Mouse (Mus musculus): ENCODE measurements at regions not wholly inside any gene's neighbourhood (a gene's known extent, or its start where the extent isn't known, plus 50 kb on each side); places are given as distances from the start of the nearest gene placed in this dataset.
A peak's percentile ranks its signal among the peaks of the same experiment; 100 is the strongest.

DNA sequence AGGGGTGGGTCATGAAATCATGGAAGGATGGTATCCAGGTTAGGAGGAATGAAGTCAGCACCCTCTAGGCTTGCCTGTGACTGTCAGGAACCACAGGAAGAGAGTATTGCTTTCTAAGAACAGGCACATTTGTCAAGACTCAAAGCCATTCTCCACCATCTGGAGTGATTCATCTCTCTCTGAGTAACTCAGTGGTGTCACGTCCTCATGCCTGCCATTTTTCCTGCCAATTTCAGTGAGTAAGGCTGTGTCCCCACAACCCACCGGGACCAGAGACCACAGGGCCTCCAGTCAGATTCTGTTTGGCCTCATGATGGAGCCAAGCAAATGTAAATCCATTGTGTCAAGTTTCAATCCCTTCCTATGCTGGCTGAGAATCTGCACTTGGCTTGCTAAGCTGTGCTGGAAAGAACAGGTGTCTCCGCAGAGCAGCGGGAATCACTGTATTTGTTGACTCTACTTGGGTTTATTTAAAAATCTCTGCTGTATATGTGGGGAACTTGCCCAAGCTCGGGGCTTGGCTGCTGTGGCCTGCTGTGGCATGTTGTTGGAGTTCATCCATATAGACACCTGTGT is 230.0 kb upstream of the Mki67 start:
- ATAC-seq (replicated peaks; ENCODE audit: low read depth, poor library complexity, severe bottlenecking): no peak

DNA sequence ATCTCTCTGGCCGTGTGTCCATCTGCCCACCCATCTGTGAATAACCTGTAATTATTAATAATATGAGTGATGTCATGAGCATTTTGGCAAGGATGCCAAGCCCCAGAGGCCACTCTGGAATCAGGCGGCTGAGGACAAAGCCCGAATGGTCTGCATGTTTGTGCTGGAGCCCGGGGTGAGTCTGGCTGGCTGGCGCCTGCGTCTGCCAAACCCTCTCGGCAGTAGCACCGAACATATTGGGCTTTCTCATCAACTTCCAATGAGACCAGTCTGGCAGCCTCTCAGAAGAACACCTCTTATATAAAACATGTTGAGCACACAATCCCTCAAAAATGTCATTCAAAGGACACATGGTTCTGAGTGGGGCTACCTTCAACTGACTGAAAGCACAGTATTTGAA is 244.9 kb upstream of the Mki67 start:
- ATAC-seq (replicated peaks; ENCODE audit: low read depth, poor library complexity, severe bottlenecking): no peak

DNA sequence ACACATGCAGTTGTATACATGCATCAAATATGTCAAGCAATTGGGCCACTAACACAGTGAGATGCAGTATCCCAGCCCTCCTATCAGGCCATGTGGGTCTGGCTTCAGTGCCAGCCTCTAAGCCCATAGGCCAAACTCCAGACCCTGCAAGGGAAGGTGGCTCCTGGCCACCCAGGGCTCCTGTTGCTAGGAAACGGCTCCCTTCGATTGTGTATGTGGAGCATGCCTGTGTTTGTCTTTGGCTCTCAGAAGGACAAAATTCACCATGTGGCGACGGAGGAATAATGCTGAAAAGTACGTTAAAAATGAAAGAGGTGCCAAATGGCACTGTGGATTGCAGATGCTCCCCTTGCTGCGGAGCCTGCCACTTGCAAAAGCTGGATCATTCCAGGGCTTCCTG is 249.4 kb upstream of the Mki67 start:
- ATAC-seq (replicated peaks; ENCODE audit: low read depth, poor library complexity, severe bottlenecking): no peak

DNA sequence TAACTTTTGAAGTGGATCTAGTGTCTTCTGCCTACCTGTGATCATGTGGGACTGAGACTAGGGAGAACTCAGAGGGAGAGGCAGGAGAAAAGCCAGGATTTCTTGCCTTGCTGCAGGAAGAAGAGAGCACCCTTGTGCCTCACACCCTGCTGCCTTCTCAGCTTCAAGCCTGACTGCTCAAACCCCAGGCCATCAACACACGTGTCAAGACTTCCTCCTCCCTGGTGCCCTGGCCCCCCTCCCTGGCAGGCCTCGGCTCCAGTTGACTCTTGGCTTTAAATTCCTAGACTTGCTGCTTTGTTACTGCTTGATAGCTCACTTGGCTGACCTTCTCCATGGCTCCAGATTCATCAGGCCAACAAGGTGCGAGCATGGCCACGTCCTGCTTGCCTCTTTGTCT is 250.1 kb upstream of the Mki67 start:
- no peak for ATAC-seq (replicated peaks; ENCODE audit: low read depth, poor library complexity, severe bottlenecking)

DNA sequence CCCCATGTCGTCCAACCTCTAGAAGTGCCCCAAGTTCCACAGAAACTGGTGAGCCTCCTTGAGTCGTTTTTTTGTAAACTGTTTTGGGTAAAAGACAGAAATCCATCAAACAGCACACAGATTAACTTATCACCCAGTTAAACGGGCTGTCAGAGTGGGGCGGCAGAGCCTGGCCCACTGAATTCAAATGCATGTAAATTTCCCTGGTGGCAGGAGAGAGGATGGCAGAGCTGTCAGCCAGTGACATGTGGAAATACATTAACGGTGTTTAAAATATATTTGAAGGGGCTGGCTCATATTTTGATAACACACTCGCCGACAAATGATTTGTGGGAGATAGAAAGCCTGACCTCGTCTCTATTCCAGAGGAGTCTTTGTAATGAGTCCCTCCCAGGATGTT is 252.5 kb upstream of the Mki67 start:
- ATAC-seq (replicated peaks; ENCODE audit: low read depth, poor library complexity, severe bottlenecking): no peak

DNA sequence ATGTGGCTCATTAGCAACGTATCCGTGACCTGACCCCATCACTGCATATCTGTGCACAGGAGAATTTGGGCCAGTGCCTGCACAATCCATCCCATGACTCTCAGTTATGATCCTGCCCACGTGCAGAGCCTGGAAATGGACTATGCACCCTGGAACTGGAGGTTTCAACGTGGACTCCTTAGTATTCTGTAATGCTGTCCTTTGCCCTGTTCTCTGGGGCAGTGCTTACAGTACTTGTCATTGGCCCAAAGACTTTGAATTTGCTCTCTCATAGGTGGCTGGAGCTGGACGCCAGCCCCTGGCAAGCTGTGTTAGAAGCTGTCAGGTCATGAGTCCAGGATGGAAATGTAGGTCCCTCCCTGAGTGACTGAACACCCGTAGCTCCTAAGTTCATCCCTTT is 269.9 kb upstream of the Mki67 start:
- no peak for ATAC-seq (replicated peaks; ENCODE audit: low read depth, poor library complexity, severe bottlenecking)

DNA sequence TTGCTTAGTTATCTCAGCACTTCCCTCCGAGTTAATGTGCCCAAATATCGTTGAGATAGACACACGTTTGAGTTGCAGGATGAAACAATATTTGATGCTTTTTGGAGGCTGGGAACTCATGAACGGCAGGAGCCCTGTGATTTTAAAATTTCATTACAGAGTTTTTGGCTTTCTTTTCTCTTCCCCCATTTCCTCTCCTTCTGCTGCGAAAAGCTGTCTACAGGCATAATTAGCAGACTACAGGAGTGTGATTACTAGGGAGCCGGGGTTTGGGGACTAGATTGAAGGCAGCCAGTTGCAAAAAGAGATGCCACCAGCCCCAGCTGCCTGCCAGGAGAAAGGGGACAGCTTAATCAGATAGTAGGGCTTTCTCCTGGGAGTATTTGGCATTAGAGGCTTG is 274.2 kb upstream of the Mki67 start:
- no peak for ATAC-seq (replicated peaks; ENCODE audit: low read depth, poor library complexity, severe bottlenecking)

DNA sequence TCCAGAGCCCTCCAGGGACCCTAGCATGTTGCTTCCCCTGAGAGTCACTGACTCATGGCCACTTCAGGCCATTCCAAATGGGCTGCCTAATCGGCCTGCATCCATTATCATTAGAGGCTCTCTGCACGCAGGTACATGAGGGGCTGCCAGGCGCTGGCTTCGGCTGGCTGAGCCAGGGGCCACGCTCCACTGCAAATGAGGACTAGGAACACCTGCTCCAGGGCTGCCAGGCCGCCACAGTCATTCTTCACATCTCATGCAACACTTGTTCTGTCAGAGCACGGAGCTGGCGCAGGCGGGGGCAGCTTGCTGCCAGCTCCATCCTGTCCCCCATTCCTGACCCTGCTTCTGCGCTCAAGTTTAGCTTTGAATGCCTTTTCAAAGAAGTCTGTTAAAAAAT is 280.7 kb upstream of the Mki67 start:
- ATAC-seq (replicated peaks; ENCODE audit: low read depth, poor library complexity, severe bottlenecking): no peak

DNA sequence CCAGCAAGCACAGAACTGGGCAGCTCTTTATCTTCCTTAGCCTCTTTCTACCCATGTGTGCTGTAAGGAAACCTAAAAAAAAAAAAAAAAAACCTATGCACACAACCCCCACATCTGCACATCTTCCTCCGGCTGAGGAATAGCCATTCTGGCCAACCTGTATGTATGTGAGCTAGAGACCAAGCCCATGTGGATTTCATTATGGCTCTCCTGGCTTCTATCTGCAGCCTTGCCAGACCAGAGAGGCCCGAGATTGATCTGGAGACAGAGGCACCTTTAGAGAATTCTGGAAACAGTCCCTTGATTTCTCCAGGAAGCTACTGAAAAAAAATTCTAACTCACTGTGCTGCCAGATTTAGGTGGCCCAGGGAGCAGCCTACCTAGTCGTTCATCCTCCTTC is 281.5 kb upstream of the Mki67 start:
- ATAC-seq (replicated peaks; ENCODE audit: low read depth, poor library complexity, severe bottlenecking): no peak

DNA sequence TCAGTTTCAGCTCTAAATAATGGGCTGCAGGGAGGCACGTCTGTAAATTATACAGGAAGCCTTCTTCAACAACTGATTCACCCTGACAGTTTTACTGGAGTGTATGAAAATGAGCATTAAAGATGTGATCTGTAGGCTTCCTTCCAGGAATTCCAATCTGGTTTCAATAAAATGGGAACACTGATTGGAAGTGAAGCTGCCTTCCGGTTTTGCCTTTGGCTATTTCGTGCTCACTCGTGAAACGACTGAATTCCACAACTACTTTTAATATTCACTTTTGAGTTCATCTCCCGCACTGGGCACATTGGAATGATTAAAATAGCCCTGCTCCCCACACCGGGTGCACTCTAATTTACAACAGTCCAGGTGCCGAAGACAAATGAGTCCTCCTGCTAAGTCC is 286.2 kb upstream of the Mki67 start:
- no peak for ATAC-seq (replicated peaks; ENCODE audit: low read depth, poor library complexity, severe bottlenecking)

DNA sequence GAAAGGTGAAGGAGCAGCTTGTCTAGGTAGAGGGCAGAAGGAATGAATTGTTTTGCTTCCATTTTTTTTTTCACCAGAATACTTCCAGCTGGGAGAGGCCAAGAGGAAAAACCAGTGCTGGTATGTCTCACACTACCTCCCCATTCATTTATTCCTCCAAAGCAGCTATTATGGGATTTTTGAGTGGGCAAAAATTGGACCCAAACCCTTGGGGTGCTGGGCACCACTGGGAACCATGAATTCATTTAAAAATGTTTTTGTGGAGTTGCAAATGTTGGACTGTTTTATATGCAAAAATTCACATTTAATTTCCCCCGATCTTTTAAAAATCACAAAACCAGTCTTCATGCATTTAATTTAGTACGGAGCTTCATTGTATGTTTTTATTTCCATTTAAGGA is 287.1 kb upstream of the Mki67 start:
- no peak for ATAC-seq (replicated peaks; ENCODE audit: low read depth, poor library complexity, severe bottlenecking)

DNA sequence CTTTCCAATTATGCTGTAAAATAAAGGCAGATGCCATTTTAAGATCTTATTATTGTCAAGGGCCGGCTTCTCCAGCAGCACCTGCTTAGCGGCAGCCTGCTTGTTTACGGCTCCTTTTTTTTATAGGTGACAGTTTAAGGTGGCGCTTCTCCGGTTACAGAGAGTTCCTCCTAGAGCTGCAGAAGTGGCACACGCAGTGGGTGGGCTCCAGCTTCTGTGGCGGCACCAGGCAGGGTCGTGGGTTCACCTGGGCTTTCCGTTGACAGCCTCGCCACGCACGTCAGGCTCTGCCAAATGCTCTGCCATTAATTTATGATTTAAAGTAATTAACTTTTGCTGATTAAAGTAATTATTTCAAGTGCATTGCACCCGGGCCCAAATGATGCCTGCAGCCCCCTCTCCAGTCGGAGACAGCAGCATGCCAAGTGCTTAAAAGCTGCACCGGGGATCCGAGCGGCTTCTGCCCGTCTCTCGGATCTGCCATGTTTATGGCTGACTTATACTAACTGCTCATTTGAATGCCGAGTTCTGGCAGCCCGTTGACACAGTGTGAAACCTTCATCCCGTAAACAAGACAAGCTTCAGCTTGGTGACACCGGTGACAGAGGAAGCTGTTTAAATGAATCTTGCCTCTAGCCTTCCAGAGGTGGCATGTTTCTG is 291.8 kb upstream of the Mki67 start:
- ATAC-seq (replicated peaks; ENCODE audit: low read depth, poor library complexity, severe bottlenecking): no peak

DNA sequence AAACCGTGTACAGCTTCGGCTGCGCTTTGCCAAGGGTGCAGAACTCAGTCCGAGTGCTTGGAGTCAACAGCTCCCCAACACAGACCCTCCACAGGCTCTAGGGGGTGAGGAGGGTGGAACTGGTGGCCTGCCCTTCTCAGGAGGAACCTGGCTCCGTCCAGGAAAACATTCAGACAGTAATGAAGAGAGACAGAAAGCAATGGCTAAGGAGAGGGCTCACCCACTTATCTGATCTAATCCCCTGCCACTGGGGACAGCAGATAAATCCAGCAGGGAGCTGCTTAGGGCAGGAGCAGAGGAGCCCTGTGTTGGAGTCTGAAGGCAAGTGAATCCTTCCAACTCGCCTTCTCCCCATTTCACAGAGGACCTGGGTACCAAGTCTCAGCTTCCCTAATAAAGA is 292.3 kb upstream of the Mki67 start:
- ATAC-seq (replicated peaks; ENCODE audit: low read depth, poor library complexity, severe bottlenecking): no peak

DNA sequence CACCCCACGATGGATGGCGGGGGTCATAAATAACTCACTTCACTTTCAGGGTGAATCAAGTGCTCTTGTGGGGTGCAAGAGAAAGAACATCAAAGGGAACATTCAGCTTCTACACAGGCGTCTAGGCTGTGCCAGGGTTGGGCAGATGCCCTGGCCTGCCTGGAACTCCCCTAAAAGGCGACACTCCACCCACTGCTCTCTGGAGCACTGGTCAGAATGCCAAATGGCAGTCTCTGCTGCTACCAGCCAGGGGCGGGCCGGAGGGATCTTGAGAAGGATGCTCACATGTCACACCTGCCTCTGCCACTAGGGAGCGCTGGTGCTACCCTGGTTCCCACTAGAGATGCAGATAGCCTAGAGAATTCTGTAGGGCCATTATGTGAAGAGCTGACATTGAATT is 293.9 kb upstream of the Mki67 start:
- 0 out of 2 replicates have a peak, but pooled peaks have one; percentile 54 for ATAC-seq (replicated peaks; ENCODE audit: low read depth, poor library complexity, severe bottlenecking)

DNA sequence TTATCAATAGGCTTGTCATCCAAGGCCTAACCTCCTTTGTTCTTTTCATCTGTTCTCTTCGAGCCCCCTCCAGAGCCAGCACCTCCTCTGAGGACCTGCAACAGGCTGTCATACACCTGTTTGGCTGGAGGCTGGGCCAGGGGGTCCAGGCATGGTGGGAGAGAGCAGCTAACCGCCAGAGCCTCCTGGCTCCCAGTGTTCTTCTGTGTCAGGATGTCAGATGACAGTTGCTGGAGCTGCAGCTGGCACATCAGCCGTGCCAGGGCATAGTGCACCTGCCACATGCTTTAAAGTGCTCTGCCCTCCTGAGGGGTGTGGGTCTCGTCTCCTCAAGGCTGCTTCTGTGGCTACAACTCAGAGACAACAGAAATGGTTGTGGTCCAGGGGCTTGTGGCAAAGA is 298.5 kb upstream of the Mki67 start:
- no peak for ATAC-seq (replicated peaks; ENCODE audit: low read depth, poor library complexity, severe bottlenecking)

DNA sequence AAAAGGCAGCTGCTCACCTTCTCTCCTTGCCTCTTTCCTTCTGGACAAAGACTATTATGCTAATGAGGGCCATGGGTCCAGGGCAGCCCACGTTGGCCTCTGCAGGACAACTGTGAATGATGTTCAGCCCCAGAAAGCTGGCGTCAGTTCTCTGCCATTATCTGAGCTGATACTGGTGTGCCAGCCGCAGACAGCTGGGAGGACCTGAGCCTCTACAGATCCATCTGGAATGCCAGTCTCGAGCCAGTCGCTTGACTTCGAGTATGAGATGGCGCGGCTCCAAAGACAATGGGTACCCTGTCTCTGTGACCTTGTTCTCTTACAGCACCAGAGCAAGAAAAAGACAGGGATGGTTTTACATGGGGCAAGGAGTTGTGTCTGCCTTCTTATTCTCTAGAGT is 300.8 kb upstream of the Mki67 start:
- no peak for ATAC-seq (replicated peaks; ENCODE audit: low read depth, poor library complexity, severe bottlenecking)

DNA sequence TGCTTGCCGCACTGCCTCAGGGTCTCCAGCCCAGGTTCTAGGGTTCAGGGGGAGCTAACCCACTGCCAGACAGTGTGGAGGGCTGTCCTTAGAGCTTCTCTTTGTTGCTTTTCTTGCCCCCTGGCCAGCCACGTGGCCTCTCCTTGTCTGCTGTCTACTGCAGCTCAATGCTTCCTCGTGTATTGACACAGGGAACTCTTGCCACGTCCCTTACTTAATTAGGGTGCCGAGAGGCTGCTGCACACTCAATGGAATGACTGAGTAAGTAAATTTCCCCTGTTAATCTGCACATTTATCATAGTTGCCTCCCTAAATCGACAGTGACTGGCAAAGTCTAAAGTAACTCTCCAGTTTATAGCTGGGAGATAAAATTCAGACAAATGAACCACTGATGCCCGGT is 304.4 kb upstream of the Mki67 start:
- no peak for ATAC-seq (replicated peaks; ENCODE audit: low read depth, poor library complexity, severe bottlenecking)

DNA sequence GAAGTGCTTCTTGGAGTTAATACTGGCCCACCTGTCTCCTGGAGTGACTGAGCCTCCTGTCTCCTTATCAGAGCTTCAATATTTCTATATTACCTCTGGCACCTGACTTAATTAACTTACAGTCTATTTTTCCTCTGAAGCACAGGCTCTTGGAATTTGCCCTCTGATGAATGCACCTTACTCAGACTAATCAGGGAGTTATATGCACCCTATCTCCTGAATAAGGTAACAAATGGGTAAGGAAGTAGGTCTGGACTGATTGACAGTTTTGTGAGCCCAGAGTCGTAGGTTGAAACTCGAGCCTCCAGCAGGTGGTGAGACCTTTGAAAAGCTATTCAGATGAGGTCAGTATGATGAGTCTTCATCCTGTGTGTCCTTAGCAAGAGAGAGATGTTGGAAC is 304.9 kb upstream of the Mki67 start:
- no peak for ATAC-seq (replicated peaks; ENCODE audit: low read depth, poor library complexity, severe bottlenecking)

DNA sequence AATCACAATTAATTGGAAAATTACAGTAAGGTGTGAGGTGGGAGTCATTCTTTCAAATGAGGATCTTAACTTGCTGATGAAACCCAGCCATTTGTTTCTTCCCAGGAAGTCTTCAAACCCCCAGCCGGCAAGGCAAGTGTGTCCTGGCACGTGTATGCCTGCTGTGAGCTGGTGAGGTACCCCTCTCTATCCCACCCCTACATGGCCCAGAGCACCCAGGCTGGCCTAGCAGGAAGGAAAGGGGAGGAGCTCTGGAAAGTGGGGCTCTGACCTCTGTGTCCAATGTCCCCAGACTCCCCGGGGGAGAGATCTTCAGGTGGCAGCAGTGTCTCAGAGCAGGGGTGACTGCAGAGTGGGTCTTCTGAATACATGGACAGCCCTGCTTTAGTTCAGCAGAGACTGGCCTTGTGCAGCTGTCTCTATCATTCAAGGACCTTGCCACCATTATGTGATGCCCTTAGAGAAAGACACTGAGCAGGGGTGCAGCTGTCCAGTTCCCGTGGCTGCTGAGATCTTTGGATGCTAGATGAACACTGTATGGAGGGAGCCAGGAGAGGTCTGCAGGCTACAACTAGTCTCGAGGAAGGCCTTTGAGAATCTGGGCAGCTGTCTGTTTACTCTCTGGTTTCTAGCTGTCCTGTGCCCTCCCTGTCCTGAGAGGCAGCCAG is 306.8 kb upstream of the Mki67 start:
- no peak for ATAC-seq (replicated peaks; ENCODE audit: low read depth, poor library complexity, severe bottlenecking)

DNA sequence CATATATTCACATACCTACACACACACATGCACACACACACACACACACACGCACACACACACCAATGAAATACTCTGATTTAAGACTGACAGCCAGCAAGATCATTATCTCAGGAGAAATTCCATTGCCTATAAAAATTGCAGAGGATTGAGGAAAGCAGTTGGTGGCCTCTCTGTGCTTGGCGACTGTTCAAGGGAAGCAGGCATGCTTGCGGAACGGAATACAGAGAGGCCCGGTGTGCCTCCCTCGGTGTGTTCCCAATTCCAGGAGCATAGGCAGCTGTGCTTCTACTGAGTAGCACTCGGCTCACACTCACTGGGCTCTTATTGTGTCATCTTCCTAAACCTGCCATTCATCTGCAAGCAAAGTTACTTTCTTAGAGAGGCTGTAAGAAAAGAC is 310.3 kb upstream of the Mki67 start:
- ATAC-seq (replicated peaks; ENCODE audit: low read depth, poor library complexity, severe bottlenecking): no peak

DNA sequence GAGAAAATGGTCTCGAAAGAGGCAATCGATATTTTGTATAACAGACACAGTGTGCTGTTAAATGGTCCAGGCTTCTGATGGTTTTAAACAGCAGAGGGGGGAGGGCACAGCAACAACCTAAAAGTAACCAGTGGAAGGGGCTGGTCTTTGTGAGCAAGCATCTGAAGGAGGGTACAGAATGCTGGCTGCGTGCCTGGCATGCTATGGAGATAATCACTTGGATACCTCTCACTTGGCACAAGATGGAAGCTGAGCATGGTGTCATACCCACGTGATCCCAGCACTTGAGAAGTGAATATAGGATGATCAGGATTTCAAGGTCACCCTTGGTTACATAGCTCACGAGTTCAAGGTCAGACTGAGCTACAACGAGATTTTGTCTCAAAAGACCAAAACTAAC is 315.9 kb upstream of the Mki67 start:
- no peak for ATAC-seq (replicated peaks; ENCODE audit: low read depth, poor library complexity, severe bottlenecking)

DNA sequence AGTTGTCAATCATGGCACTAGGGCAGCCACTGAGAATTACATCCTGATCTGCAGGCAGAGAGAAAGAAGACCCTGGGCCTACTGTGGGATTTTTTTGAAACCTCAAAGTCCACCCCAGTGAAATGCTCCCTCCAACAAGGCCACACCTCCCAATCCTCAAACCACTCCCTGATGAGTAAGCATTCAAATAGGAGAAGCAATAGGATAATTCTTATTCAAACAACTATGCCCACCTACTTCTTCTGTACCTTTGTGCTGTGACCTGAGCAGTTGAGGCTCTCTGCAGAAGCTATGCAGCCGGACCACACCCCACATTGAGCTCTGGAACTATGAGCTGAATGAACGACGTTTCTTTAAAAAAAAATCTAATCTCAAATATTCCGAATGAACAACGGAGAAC is 317.4 kb upstream of the Mki67 start:
- ATAC-seq (replicated peaks; ENCODE audit: low read depth, poor library complexity, severe bottlenecking): no peak
